Mouse (Mus musculus) liver, embryonic 13.5 days (tissue): ENCODE measurements around the gene Cd79a. TPM values are rescaled to one million over a fixed set of nuclear protein-coding genes. Genes with fewer than 3 reads are reported as not detected.

Experiments used
- ATAC-seq: fragments of 200-750 bp; cut with Nextera tagmentation; 2 replicates; pipeline ENCODE4 v1.8.0; 2017; ENCODE audit warnings: low read depth, mild to moderate bottlenecking, moderate number of reproducible peaks, moderate library complexity
- DNase-seq: peaks from one replicate; pipeline ENCODE4 v3.0.0; 2022
- H3K27ac ChIP-seq: fragments of 300-500 bp; sonication (generic); 2 replicates; pipeline ENCODE4 v1.5.1; 2015; ENCODE audit warnings: moderate library complexity, mild to moderate bottlenecking, inconsistent platforms
- H3K27me3 ChIP-seq: fragments of 300-500 bp; sonication (generic); 2 replicates; pipeline ENCODE4 v1.6.1; 2015; ENCODE audit warnings: mild to moderate bottlenecking, inconsistent platforms
- H3K36me3 ChIP-seq: fragments of 300-500 bp; sonication (generic); 2 replicates; pipeline ENCODE4 v1.6.1; 2015; ENCODE audit warnings: mild to moderate bottlenecking, inconsistent platforms
- H3K4me1 ChIP-seq: fragments of 300-500 bp; sonication (generic); replicated peaks from 2 replicates; pipeline ENCODE4 v1.6.1; 2015; ENCODE audit warnings: inconsistent platforms
- H3K4me2 ChIP-seq: fragments of 300-500 bp; sonication (generic); 2 replicates; pipeline ENCODE4 v1.6.1; 2015; ENCODE audit warnings: inconsistent platforms, mild to moderate bottlenecking, moderate library complexity
- H3K4me3 ChIP-seq: fragments of 300-500 bp; sonication (generic); replicated peaks from 2 replicates; pipeline ENCODE4 v1.5.1; 2015; ENCODE audit warnings: mild to moderate bottlenecking, inconsistent platforms
- H3K9ac ChIP-seq: fragments of 300-500 bp; sonication (generic); 2 replicates; pipeline ENCODE4 v1.6.1; 2015; ENCODE audit warnings: mild to moderate bottlenecking, inconsistent platforms
- H3K9me3 ChIP-seq: fragments of 300-500 bp; sonication (generic); replicated peaks from 2 replicates; pipeline ENCODE4 v1.6.1; 2016; ENCODE audit warnings: inconsistent platforms
- WGBS: fragments of 180-500 bp; shearing (Covaris S2); methylation state at CpG from one replicate; pipeline ENCODE4 v1.1.7; 2015; ENCODE audit not compliant: insufficient replicate concordance; 5-methylcytosine and 5-hydroxymethylcytosine counted together
- polyA plus RNA-seq: library from polyadenylated mRNA; unstranded; fragments of >200 nt; fragmentation: Nextera tagmentation; extraction: Ambion mirVana; gene quantifications from 2 replicates; pipeline ENCODE4 v1.2.1, GENCODE M21; 2015

Gene Cd79a
- polyA plus RNA-seq, 1 experiment from 2014 or later = 0.61 TPM

GRCm38 (mm10) chr7:24902264-24902629 lies 5.1 kb downstream of the Cd79a start:
- Histone ChIP-seq H3K27me3 (no peaks in the 10 kb centered on the region), H3K9ac (peak overlapping the region; percentile 80), H3K4me3 (peak overlapping the region; percentile 78), H3K27ac (peak overlapping the region; percentile 91), H3K9me3 (no peaks in the 10 kb centered on the region), H3K4me1 (peaks cover 64% of the 10 kb centered on the region), H3K36me3 (peaks cover 6% of the 10 kb centered on the region; the same call in 1 of the 2 replicates), H3K4me2 (peak overlapping the region; percentile 93)
- WGBS = 11% methylated on average over 2 of the region's 2 CpGs
- ATAC-seq = no peak
- no peak for DNase-seq

GRCm38 (mm10) chr7:24902630-24903443 lies 5.7 kb downstream of the Cd79a start, which contains the start of gene Arhgef1:
Gene Arhgef1 (plus strand): TSS chr7:24902912.
- peak within 1 kb of the TSS; percentile 78 for H3K4me3 ChIP-seq
- H3K9me3 ChIP-seq = no peaks in the 10 kb centered on the region
- H3K27ac ChIP-seq = peak within 1 kb of the TSS; percentile 91
- peaks cover 67% of the 10 kb centered on the region for H3K4me1 ChIP-seq
- peak within 1 kb of the TSS; percentile 93 for H3K4me2 ChIP-seq
- peak within 1 kb of the TSS; percentile 80 for H3K9ac ChIP-seq
- ATAC-seq (peak; percentile 65), DNase-seq (peak; percentile 71)
- H3K36me3 ChIP-seq = peaks cover 12% of the 10 kb centered on the region
- 1% methylated on average over 68 of the region's 68 CpGs for WGBS
- no peaks in the 10 kb centered on the region for H3K27me3 ChIP-seq

GRCm38 (mm10) chr7:24903444-24903825 lies 6.3 kb downstream of the Cd79a start:
- peaks cover 67% of the 10 kb centered on the region for H3K4me1 ChIP-seq
- H3K36me3 ChIP-seq = peaks cover 18% of the 10 kb centered on the region
- H3K27ac ChIP-seq = peak overlapping the region; percentile 91
- WGBS = 7% methylated on average over 10 of the region's 10 CpGs
- no peaks in the 10 kb centered on the region for H3K27me3 ChIP-seq
- no peak for DNase-seq
- H3K9ac ChIP-seq = peak overlapping the region; percentile 80
- ATAC-seq = no peak
- peak overlapping the region; percentile 93 for H3K4me2 ChIP-seq
- peak overlapping the region; percentile 78 for H3K4me3 ChIP-seq
- H3K9me3 ChIP-seq = no peaks in the 10 kb centered on the region

GRCm38 (mm10) chr7:24904070-24904483 lies 6.9 kb downstream of the Cd79a start:
- Histone ChIP-seq H3K4me1 (peaks cover 67% of the 10 kb centered on the region), H3K36me3 (peaks cover 25% of the 10 kb centered on the region), H3K27ac (peak overlapping the region; percentile 91), H3K4me2 (peak overlapping the region; percentile 93), H3K9ac (peak overlapping the region; percentile 89), H3K9me3 (no peaks in the 10 kb centered on the region), H3K27me3 (no peaks in the 10 kb centered on the region), H3K4me3 (peak overlapping the region; percentile 78)
- ATAC-seq (peak; percentile 93), DNase-seq (peak; percentile 98)
- under 1% methylated on average over 30 of the region's 30 CpGs for WGBS

GRCm38 (mm10) chr7:24904936-24905335 lies 7.8 kb downstream of the Cd79a start:
- DNase-seq (peak; percentile 63), ATAC-seq (peak; percentile 25)
- H3K4me1 ChIP-seq = peaks cover 67% of the 10 kb centered on the region
- H3K9me3 ChIP-seq = no peaks in the 10 kb centered on the region
- WGBS = 12% methylated on average over 3 of the region's 3 CpGs
- H3K27ac ChIP-seq = peak overlapping the region; percentile 91
- no peaks in the 10 kb centered on the region for H3K27me3 ChIP-seq
- H3K36me3 ChIP-seq = peaks cover 32% of the 10 kb centered on the region
- peak overlapping the region; percentile 89 for H3K9ac ChIP-seq
- H3K4me3 ChIP-seq = peak overlapping the region; percentile 78
- H3K4me2 ChIP-seq = peak overlapping the region; percentile 93

- 23% methylated on average over 6 of the region's 6 CpGs for WGBS
- H3K9me3 ChIP-seq = no peaks in the 10 kb centered on the region
- H3K9ac ChIP-seq = peak overlapping the region; percentile 89
- peaks cover 58% of the 10 kb centered on the region for H3K4me1 ChIP-seq
- peak overlapping the region; percentile 93 for H3K4me2 ChIP-seq
- ATAC-seq (no peak), DNase-seq (no peak)
- peak overlapping the region; percentile 44; the same call in 1 of the 2 replicates for H3K27ac ChIP-seq
- H3K27me3 ChIP-seq = no peaks in the 10 kb centered on the region
- H3K36me3 ChIP-seq = peaks cover 42% of the 10 kb centered on the region
- 0 out of 2 replicates have a peak overlapping the region, but pooled peaks have one; percentile 2 for H3K4me3 ChIP-seq
These were observed 9.4 kb downstream of the Cd79a start for GRCm38 (mm10) chr7:24906551-24906950.

- peaks cover 51% of the 10 kb centered on the region for H3K4me1 ChIP-seq
- H3K9me3 ChIP-seq = no peaks in the 10 kb centered on the region
- ATAC-seq (no peak), DNase-seq (no peak)
- H3K36me3 ChIP-seq = peaks cover 49% of the 10 kb centered on the region
- 45% methylated on average over 13 of the region's 13 CpGs for WGBS
- H3K4me2 ChIP-seq = peak overlapping the region; percentile 93
- no peak overlapping the region for H3K4me3 ChIP-seq
- no peaks in the 10 kb centered on the region for H3K27me3 ChIP-seq
- H3K9ac ChIP-seq = peak overlapping the region; percentile 89
- peak overlapping the region; percentile 44; the same call in 1 of the 2 replicates for H3K27ac ChIP-seq
These were observed 10.1 kb downstream of the Cd79a start for GRCm38 (mm10) chr7:24907211-24907748.

GRCm38 (mm10) chr7:24912480-24912879 lies 15.3 kb downstream of the Cd79a start:
- Histone ChIP-seq H3K36me3 (peaks cover 66% of the 10 kb centered on the region), H3K27ac (no peak overlapping the region), H3K9ac (no peak overlapping the region), H3K4me2 (no peak overlapping the region), H3K4me3 (no peak overlapping the region), H3K27me3 (no peaks in the 10 kb centered on the region), H3K4me1 (peaks cover 4% of the 10 kb centered on the region), H3K9me3 (no peaks in the 10 kb centered on the region)
- 89% methylated on average over 14 of the region's 14 CpGs for WGBS
- no peak for DNase-seq
- ATAC-seq = no peak

GRCm38 (mm10) chr7:24918763-24919323 lies 21.7 kb downstream of the Cd79a start:
- Histone ChIP-seq H3K9ac (no peak overlapping the region), H3K27me3 (no peaks in the 10 kb centered on the region), H3K36me3 (peaks cover 73% of the 10 kb centered on the region), H3K27ac (no peak overlapping the region), H3K4me2 (no peak overlapping the region), H3K9me3 (no peaks in the 10 kb centered on the region), H3K4me1 (no peaks in the 10 kb centered on the region), H3K4me3 (no peak overlapping the region)
- no peak for DNase-seq
- peak; percentile 45; the same call in 1 of the 2 replicates for ATAC-seq
- WGBS = 81% methylated on average over 20 of the region's 20 CpGs

GRCm38 (mm10) chr7:24919728-24920127 lies 22.5 kb downstream of the Cd79a start:
- no peaks in the 10 kb centered on the region for H3K4me1 ChIP-seq
- WGBS = 79% methylated on average over 9 of the region's 9 CpGs
- ATAC-seq = no peak
- no peak overlapping the region for H3K9ac ChIP-seq
- no peaks in the 10 kb centered on the region for H3K9me3 ChIP-seq
- no peak overlapping the region for H3K4me2 ChIP-seq
- peaks cover 82% of the 10 kb centered on the region for H3K36me3 ChIP-seq
- H3K4me3 ChIP-seq = no peak overlapping the region
- no peak overlapping the region for H3K27ac ChIP-seq
- DNase-seq = no peak
- no peaks in the 10 kb centered on the region for H3K27me3 ChIP-seq

GRCm38 (mm10) chr7:24930475-24930874 lies 33.3 kb downstream of the Cd79a start:
- H3K27me3 ChIP-seq = peaks cover 72% of the 10 kb centered on the region
- H3K4me2 ChIP-seq = no peak overlapping the region
- no peaks in the 10 kb centered on the region for H3K4me1 ChIP-seq
- no peak overlapping the region for H3K4me3 ChIP-seq
- H3K27ac ChIP-seq = no peak overlapping the region
- H3K9ac ChIP-seq = no peak overlapping the region
- H3K9me3 ChIP-seq = no peaks in the 10 kb centered on the region
- ATAC-seq (no peak), DNase-seq (no peak)
- H3K36me3 ChIP-seq = peaks cover 20% of the 10 kb centered on the region
- 44% methylated on average over 6 of the region's 6 CpGs for WGBS
